Mouse (Mus musculus) stomach, embryonic 14.5 days (tissue): ENCODE data around the gene Myo16. TPM values are rescaled to one million over a fixed set of nuclear protein-coding genes. Genes with fewer than 3 reads are reported as not detected.

Experiments
- ATAC-seq: fragments of 200-750 bp; cut with Nextera tagmentation; 2 replicates; pipeline ENCODE4 v1.8.0; 2017; ENCODE audit warnings: low read depth, moderate TSS enrichment; ENCODE audit not compliant: insufficient number of reproducible peaks, insufficient read depth, low FRiP score
- H3K27ac ChIP-seq: fragments of 300-500 bp; sonication (generic); 2 replicates; pipeline ENCODE4 v1.5.1; 2014; ENCODE audit warnings: mild to moderate bottlenecking, low read length, moderate library complexity, mixed read lengths
- H3K27me3 ChIP-seq: fragments of 300-500 bp; sonication (generic); 2 replicates; pipeline ENCODE4 v1.6.1; 2014; ENCODE audit warnings: low read length, control low read depth, mixed read lengths; ENCODE audit not compliant: control insufficient read depth, insufficient read depth
- H3K36me3 ChIP-seq: fragments of 300-500 bp; sonication (generic); 2 replicates; pipeline ENCODE4 v1.6.1; 2014; ENCODE audit warnings: mild to moderate bottlenecking, control low read depth, low read length, moderate library complexity, mixed read lengths; ENCODE audit not compliant: control insufficient read depth, insufficient read depth
- H3K4me1 ChIP-seq: fragments of 300-500 bp; sonication (generic); 2 replicates; pipeline ENCODE4 v1.6.1; 2014; ENCODE audit warnings: low read length, control low read depth, mixed read lengths; ENCODE audit not compliant: control insufficient read depth, insufficient read depth
- H3K4me2 ChIP-seq: fragments of 300-500 bp; sonication (generic); replicated peaks from 2 replicates; pipeline ENCODE4 v1.6.1; 2014; ENCODE audit warnings: low read depth, low read length, control low read depth
- H3K4me3 ChIP-seq: fragments of 300-500 bp; sonication (generic); 2 replicates; pipeline ENCODE4 v1.5.1; 2014; ENCODE audit warnings: low read depth, low read length, control low read depth
- H3K9ac ChIP-seq: fragments of 300-500 bp; sonication (generic); replicated peaks from 2 replicates; pipeline ENCODE4 v1.6.1; 2014; ENCODE audit warnings: low read depth, mild to moderate bottlenecking, control low read depth, low read length, moderate library complexity, mixed read lengths
- H3K9me3 ChIP-seq: fragments of 300-500 bp; sonication (generic); 2 replicates; pipeline ENCODE4 v1.6.1; 2016; ENCODE audit warnings: low read depth, low read length, control low read depth; ENCODE audit not compliant: control insufficient read depth
- WGBS: fragments of 180-500 bp; shearing (Covaris S2); extraction: QIAGEN DNeasy Blood & Tissue Kit; methylation state at CpG from one replicate; pipeline ENCODE4 v1.1.7; 2014; 5-methylcytosine and 5-hydroxymethylcytosine counted together
- polyA plus RNA-seq: library from polyadenylated mRNA; unstranded; fragments of >200 nt; fragmentation: Nextera tagmentation; extraction: Ambion mirVana; gene quantifications from 2 replicates; pipeline ENCODE4 v1.2.1, GENCODE M21; 2014

Gene Myo16
- polyA plus RNA-seq, 1 experiment from 2014 or later, result 6.4 TPM

DNA sequence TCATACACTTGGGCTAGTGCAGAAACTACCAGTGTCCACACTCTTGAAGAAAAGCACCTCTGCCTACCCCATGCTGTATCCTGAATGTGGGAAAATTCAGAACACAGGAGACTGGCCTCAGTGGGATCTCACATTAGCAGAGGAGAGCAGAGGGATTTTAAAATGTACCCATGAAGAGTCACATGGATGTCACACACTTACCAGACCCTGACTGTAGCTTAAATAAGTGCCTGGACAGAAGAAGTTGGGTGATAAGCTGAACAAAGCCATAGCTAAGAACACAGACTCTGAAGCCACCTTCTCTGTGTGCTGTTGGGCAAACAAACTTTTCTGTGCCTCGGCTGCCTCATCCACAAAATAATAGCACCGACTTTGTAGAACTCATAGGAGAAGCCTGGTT, 477.3 kb downstream of the Myo16 start:
- Histone ChIP-seq H3K4me1 (0 out of 2 replicates have a peak, but pooled peaks cover 7% of the 10 kb centered on the region), H3K9ac (no peak overlapping the region), H3K36me3 (no peaks in the 10 kb centered on the region), H3K4me3 (no peak overlapping the region), H3K4me2 (no peak overlapping the region), H3K27ac (no peak overlapping the region), H3K9me3 (no peaks in the 10 kb centered on the region), H3K27me3 (no peaks in the 10 kb centered on the region)
- ATAC-seq, result no peak
- WGBS, result 63% methylated on average over 2 of the region's 2 CpGs

DNA sequence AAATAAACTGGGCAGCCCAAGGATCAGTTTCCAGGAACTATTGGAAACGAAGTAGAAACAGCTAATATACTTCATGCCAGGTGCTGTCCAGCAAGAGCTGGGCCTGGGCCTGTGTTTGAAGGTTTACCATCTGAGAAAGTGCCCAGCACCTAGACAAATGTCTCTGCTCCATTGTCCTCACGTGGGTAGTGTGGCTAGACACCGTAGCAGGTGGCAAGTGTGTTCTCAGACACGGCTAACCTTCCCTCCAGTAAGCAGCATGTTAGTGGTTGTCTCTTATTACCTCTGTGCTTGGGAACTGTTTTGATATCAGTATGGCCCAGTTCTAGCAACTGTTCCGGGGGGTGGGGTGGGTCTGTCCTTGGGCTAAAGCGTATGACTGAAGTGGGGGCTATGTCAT, 478.9 kb downstream of the Myo16 start:
- H3K9me3 ChIP-seq, result no peaks in the 10 kb centered on the region
- no peak overlapping the region for H3K9ac ChIP-seq
- ATAC-seq, result no peak
- H3K4me2 ChIP-seq, result no peak overlapping the region
- no peaks in the 10 kb centered on the region for H3K36me3 ChIP-seq
- no peak overlapping the region for H3K27ac ChIP-seq
- no peaks in the 10 kb centered on the region for H3K27me3 ChIP-seq
- H3K4me1 ChIP-seq, result 0 out of 2 replicates have a peak, but pooled peaks cover 7% of the 10 kb centered on the region
- WGBS, result 83% methylated on average over 6 of the region's 6 CpGs
- no peak overlapping the region for H3K4me3 ChIP-seq

DNA sequence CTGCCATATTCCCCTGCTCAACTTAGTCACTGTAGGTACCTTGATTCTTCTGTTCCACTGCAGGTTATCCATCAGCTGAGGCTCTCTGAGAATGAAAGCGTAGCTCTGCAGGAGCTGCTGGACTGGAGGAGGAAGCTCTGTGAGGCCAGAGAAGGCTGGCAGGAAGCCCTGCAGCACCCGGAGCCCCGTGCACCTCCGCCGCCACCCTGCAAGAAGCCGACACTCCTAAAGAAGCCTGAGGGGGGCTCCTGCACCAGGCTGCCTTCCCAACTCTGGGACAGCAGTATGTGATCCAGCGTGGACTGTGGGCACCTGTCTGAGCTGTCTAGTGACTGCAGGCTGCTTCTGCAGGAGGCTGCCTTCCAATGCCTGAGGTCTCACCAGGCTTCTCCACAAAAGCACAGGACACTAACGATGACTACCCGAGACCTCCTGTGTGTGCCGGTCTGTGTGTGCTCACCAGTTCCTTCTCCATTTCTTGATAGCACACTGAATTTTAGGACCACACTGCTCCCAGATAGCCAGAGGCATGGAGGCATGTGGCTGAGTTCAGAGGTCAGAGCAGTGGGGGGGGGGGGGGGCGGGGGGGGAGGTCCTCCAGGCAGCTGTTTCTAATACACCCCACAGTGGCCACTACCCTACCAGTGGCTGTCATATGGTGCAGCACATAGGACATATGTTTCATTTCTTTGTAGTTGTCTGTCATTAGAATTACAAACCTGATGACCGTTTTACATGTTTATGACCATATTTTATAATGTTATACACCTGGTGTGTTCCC, 479.8 kb downstream of the Myo16 start:
- Histone ChIP-seq H3K4me2 (no peak overlapping the region), H3K9ac (no peak overlapping the region), H3K27me3 (no peaks in the 10 kb centered on the region), H3K9me3 (no peaks in the 10 kb centered on the region), H3K4me3 (no peak overlapping the region), H3K27ac (no peak overlapping the region), H3K36me3 (no peaks in the 10 kb centered on the region), H3K4me1 (0 out of 2 replicates have a peak, but pooled peaks cover 7% of the 10 kb centered on the region)
- 53% methylated on average over 12 of the region's 12 CpGs for WGBS
- no peak for ATAC-seq

DNA sequence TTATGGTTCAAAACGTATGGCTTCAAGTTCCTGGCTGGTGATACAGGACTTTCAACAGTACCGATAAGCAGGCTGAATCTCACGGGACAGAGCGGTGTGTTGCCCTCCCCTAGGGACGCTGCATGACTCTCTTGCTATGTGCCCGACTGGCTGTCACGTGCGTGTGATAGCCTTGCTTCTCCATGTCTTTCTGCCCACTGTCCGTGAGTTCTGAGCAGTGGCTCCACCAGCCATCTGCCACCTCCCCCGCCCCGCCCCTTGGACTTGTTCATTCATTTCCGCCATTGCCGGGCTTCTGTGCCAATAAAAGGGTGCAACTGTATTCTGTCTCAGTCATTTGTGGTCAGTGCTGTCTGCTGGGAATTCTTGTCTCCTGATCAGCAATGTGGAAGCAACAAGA, 480.7 kb downstream of the Myo16 start:
- H3K9me3 ChIP-seq, result no peaks in the 10 kb centered on the region
- H3K36me3 ChIP-seq, result no peaks in the 10 kb centered on the region
- no peak overlapping the region for H3K27ac ChIP-seq
- H3K27me3 ChIP-seq, result no peaks in the 10 kb centered on the region
- no peak overlapping the region for H3K9ac ChIP-seq
- no peak overlapping the region for H3K4me2 ChIP-seq
- H3K4me3 ChIP-seq, result no peak overlapping the region
- 70% methylated on average over 13 of the region's 13 CpGs for whole genome bisulfite sequencing
- H3K4me1 ChIP-seq, result 0 out of 2 replicates have a peak, but pooled peaks cover 4% of the 10 kb centered on the region
- no peak for ATAC-seq

DNA sequence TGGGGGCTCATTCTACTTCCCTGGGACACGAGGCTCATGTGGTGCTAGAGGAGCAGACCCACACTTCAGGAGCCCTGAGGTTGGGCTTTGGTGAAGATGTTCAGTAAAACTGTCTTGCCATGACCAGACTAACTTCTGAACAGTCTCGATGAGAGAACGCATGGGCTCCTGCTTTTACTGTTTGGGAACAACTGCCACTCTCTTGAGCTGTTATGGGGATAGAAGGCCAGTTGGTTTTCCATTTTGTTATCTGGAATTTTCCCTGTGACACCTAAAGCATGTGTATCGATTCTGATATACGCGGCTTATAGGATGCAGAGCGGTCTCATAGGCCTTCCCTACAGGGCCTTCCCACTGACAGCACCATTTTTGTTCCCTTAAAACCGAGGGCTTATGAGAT, 485.2 kb downstream of the Myo16 start:
- Histone ChIP-seq H3K9ac (no peak overlapping the region), H3K4me3 (no peak overlapping the region), H3K4me1 (no peaks in the 10 kb centered on the region), H3K27me3 (no peaks in the 10 kb centered on the region), H3K27ac (no peak overlapping the region), H3K36me3 (no peaks in the 10 kb centered on the region), H3K9me3 (no peaks in the 10 kb centered on the region), H3K4me2 (no peak overlapping the region)
- 88% methylated on average over 8 of the region's 8 CpGs for WGBS
- no peak for ATAC-seq

DNA sequence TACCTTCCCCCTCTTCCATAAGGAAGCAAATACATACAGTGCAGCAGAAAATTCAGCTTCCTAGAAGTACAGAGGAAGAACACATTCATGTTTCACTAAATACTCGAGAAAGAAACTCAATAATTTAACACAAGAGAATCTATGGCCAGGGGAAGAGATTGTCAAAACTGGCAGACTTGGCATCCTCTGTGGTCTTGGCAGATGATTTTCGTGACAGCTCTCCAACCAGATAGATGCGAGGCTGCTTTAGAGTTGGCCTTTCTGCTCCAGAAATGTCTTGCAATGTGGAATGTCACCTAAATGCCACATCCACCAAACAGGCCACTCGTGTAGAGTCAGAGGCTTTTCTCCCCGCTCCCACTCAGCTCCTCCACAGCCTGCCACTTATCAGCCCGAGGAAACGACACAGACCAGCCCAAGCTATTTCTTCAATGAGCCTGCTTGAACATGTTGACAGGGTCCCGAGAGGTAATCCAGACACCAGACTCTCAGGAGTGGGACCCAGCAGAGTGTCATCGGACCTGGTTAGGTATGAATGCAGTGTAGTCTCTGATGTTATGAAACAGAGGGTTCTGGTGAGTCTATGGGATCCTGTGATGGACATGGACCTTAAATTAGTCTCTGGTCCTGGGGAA, 486.6 kb downstream of the Myo16 start:
- H3K4me3 ChIP-seq, result no peak overlapping the region
- no peak overlapping the region for H3K9ac ChIP-seq
- no peaks in the 10 kb centered on the region for H3K9me3 ChIP-seq
- 60% methylated on average over 9 of the region's 9 CpGs for WGBS
- H3K27me3 ChIP-seq, result no peaks in the 10 kb centered on the region
- no peaks in the 10 kb centered on the region for H3K36me3 ChIP-seq
- no peaks in the 10 kb centered on the region for H3K4me1 ChIP-seq
- no peak for ATAC-seq
- H3K4me2 ChIP-seq, result no peak overlapping the region
- H3K27ac ChIP-seq, result no peak overlapping the region

DNA sequence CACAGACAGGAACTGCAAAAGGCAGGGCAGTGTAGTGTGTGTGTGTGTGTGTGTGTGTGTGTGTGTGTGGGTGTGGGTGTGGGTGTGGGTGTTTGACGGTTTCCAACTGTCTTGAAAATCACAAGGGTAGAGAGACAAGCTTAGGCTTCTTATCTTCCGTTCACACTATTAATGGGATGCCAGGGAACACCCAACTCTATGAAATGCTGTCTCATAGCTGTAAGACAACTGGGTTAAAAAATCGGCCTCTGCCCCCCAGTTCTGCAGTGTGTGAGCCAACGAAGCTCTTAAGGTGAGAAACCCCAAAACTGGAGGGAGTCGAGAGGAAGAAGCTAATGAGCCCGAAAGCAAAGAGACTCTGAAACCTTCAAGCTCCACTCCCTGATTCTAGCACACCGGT, 487.1 kb downstream of the Myo16 start:
- Histone ChIP-seq H3K9me3 (no peaks in the 10 kb centered on the region), H3K36me3 (no peaks in the 10 kb centered on the region), H3K27me3 (no peaks in the 10 kb centered on the region), H3K4me2 (no peak overlapping the region), H3K27ac (no peak overlapping the region), H3K9ac (no peak overlapping the region), H3K4me1 (no peaks in the 10 kb centered on the region), H3K4me3 (no peak overlapping the region)
- ATAC-seq, result no peak
- WGBS, result 48% methylated on average over 7 of the region's 7 CpGs

DNA sequence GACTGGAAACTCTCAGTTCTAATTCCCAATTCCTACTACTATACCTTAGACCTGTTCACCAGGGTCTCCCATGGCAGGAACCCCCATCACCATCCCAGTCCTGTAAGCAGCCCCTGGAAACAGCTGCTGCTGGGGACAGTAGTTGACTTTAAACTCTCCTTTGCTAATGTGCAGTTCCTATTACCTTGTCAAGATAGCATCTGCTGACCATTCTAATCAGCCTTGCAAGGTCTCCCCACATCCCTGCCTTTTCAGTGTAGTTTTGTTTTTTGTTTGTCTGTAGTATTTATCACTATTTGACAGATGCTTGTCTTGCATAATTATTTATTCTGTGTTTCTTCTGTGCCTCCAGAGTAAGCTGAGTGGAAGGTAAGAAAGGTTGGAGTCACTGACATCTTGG, 487.6 kb downstream of the Myo16 start:
- Histone ChIP-seq H3K4me2 (no peak overlapping the region), H3K36me3 (no peaks in the 10 kb centered on the region), H3K9ac (no peak overlapping the region), H3K27ac (no peak overlapping the region), H3K9me3 (no peaks in the 10 kb centered on the region), H3K27me3 (no peaks in the 10 kb centered on the region), H3K4me1 (no peaks in the 10 kb centered on the region), H3K4me3 (no peak overlapping the region)
- ATAC-seq, result no peak
